Mouse (Mus musculus) ES-Bruce4 (cell line): ENCODE data around the gene Dpp4.

Source experiments
- CTCF ChIP-seq: IDR thresholded peaks from one replicate; pipeline ENCODE4 v1.8.1; 2011; ENCODE audit warnings: low read depth, low read length
- POLR2A ChIP-seq: IDR thresholded peaks from one replicate; pipeline ENCODE4 v1.8.1; 2011; ENCODE audit warnings: low read length; ENCODE audit not compliant: insufficient read depth

DNA sequence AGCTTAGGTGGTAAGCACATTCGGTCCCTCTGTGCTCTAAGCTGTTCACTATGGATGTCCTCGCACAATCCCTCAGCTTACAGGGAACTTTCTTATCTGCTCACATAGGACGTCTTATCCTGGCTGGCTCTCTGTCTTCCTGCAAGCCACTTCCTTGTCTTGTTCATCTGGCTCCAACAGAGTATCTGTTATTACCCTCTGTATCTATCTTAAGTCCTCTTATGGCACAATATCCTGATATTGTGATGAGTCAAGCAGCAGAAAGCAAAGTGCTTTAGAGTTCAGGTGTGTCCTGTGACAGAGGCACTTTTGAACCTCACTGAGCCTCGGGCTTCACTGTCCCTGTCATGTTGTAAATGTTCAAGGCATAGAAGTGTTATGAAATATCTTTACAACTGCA is 48.4 kb downstream of the Dpp4 start:
- no peak for TF ChIP-seq CTCF
- no peak for TF ChIP-seq POLR2A
